Mouse (Mus musculus) cerebellum, adult (tissue): Measurements from ENCODE around the gene Qsox1.
A peak's percentile ranks its signal among the peaks of the same experiment; 100 is the strongest.

Source experiments
- ATAC-seq: cut with Nextera tagmentation; 2 replicates; pipeline ENCODE4 v1.9.2; 2017; ENCODE audit warnings: mild to moderate bottlenecking, moderate library complexity, mixed read lengths; ENCODE audit not compliant: insufficient number of reproducible peaks, low FRiP score, low TSS enrichment

Gene Qsox1

DNA sequence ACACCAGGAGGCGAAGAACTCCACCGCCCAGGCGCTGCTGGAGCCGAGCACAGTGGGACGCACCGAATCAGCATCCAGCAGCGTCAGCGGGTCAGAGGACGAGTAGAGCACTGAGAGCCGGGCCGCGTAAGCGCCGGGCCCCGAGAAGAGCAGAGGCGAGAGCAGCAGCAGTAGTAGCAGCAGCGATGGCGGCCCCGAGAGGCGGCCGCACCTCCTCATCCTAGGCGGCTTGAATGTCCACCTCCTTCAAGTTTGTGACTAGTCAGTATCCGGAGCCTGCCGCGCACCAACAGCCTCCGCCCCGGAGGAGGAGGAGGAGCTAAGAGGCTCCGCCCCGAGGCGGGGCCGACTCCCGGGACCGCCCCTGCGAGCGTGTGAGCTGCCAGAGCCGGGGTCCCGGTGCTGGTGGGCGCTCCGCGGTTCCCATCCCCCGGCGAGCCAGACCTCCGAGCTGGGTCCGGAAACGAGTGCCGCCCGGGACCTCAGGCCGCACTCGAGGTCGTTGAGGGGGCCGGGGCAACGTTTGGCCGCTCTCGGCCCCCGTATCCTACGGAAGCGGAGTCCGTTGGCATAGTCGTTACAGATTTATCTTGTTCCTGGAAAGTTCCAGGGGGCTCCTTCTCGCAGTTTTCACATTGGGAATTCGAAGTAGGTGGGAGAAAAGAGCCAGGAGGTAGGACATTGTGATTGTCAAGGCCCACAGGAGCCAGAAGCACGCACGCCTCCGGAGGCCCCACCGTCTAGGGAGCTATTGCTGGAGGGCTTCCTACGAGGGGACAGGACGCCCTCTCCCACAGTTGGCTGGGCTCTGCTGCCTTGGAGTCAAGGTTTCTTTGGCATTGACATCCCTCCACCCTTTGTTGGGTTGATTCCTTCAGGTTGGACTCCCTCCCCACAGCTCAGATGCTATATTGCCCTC lies at the start of gene Qsox1:
Qsox1 (minus strand) TSS at position 309 of the 919 bp plus-strand sequence.
- ATAC-seq: peak; percentile 77

DNA sequence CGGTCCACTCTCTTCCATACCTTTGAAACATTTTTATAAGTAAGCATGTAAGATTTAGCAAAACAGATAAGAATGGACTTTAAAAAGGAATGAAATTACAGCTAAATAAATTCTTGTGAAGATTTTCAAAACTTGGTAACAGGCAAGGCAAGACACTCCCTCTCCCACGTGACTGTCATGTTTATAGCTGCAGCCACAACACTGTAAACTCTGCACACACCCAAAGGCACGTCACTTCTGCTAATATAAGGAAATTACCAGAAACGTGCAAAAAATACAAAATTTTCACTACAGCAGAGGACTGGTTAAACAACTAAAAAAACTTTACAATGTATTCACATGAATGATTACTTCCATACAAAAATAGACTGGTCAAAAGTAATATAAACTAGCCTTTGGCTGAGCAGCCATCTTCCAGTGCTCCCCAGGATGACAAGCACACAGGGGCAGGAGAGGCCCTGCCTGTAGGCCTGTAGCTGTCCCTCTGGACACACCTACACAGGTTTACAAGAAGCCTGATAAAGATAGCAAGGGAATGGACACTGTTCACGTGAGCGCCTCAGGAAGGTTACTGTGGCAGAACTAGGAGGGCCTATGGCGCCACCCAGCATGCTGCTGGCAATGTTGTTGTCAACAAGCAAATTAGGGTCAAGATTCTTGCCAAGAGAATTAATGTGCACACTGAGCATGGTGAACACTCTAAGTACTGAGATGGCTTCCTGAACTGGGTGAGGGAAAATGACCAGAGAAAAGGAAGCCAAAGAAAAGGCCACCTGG lies 42.4 kb upstream of the Qsox1 start:
- ATAC-seq: peak; percentile 94

DNA sequence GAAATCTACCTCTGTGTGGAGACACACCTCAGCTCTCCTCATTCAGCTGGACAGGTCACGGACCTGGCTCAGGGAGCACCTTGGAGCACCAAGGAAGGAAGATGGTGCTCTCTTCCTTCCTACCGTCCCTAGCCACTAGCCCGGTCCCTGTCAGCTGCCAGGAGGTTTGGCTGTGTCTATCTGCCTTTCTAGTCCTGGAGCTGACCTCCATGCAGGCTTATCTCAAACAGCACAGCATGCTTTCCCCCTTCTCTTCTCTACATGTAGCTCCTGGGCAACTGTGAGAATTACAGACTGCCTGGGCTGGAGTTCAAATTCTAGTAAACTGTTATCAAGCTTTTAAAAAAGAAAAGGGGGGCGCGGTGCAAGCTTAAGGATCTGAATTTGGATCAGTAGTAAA lies 40.3 kb upstream of the Qsox1 start:
- no peak for ATAC-seq

DNA sequence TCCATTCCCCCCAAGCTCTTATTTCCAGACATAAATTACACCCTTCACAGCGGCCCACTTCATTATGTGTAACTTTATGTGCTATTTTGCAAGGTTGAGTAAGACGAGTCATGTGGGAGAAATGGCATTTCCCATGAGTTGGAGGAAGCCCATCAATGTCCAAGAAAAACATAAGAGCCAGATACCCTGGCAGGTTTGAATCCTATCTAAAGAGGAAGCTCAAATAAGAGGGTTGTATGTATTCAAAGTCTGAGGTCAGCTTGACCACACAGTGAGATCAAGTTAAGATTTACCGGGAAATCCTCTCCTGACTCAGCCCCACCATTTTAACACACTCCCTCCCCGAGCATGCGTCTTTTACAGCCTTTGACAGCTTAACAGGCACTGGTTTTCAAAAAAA lies 31.5 kb upstream of the Qsox1 start:
- ATAC-seq: no peak

DNA sequence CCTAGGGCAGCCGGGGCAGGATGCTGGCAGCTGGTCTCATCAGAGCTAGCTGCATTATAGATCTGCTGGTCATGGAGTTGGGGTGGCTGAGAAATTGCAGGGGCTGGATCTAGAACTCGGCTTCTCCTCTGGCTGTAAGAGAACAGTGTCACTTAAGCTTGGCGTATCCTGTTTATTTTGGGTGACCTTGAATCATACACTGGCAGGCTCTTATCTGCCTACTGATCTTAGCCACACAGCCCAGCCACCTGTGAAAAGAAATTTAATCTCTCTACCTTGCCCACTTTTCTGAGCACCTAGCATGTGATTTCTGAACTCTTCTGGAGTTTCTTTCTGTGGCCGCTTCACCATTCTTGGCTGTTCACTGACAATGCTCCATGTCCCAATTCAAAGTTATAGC lies 30.8 kb upstream of the Qsox1 start:
- no peak for ATAC-seq

DNA sequence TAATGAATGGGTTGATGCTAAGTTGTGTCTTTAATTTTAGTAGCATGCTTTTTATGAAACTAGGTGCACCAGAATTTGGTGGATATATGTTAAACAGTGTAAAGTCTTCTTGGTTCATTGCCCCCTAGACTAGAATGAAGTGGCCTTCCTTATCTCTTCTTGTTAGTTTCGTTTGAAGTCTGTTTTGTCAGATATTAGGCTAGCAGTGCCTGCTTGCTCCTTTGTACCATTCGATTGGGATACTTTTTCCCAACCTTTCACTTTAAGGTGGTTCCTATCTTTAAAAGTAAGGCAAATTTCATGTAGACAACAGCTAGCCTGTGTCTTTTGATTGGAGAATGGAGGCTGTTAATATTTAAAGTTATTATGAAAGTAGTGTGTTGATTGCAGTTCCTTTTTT lies 23.0 kb upstream of the Qsox1 start:
- no peak for ATAC-seq

DNA sequence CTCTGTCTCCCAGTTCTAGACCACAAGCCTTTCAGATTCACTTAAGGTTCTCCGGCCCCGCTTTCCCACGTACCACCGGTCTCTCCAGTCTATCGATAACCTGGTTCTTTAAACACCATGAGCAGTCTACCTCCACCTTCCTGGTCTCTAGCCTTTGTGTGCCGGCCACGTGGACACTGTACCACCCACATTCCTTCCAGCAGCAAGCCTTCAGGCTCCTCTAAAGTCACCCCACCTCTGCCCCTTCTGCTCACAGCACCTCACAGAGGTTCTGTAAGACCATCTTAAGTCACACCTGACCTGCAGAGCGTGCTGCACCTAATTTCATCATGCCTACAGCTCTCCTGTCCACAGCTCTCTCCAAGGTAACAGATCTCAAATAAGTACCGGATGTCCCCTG lies 20.9 kb upstream of the Qsox1 start:
- no peak for ATAC-seq

DNA sequence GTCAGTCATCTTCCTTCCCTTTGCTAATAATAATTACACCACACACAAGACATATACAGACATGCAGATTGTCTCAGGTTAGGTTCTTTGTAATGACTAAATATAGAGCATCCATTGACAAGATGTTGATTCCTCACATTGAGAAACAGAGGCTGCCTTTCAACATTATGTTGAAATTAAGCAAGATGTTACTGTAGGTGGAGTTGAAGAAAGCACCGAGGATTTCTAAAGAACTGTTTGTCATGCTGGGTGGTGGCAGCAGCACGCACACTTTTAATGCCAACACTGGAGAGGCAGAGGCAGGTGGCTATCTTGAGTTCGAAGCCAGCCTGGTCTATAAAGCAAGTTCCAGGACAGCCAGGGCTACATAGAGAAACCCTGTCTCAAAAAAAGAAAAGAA lies 19.3 kb upstream of the Qsox1 start:
- no peak for ATAC-seq

DNA sequence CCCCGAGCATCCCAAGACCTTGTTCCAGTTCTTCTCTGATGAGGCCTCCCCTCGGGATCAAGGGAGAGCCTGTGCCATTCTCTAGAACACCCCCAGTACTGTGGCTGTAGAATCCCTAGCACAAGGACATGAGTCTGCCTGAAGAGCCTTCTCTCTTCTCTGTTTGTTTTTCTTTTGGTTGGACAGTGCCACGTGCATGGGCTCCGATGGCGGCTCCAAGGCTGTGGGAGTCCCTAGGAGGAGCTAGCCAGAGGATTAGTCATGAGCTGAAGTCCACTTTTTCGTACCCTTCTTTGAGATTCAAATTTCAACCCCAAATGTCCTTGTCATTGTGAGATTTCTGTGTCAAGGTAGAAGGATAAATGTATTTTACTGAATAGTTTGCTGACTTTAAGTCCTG lies 18.2 kb upstream of the Qsox1 start:
- no peak for ATAC-seq

DNA sequence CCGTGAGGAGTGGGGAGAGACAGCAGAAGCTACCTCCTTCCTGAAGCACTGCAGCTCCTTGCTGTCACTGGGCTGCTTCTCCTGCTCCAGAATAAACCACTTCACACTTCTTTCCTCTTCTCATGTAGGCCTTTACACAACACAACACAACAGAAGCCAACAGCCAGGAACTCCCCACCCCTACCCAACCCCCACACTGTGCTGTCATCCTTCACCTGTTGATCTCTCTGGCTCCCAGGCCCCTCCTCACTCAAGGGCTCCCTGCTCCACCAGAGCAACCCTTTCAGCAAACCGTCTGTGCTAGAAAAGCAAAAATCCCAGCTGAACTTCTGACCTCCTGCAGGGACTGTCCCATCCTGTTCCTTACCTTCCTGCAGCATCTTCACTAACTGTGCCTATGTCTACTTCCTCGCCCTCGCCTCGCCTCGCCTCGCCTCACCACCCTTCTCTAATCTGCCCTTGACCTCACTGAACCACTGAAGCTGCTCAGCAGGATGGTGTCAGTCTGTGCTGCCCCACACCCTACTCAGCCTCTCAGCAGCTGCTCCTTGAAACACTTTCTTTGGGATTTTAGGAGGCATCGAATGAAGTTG lies 15.1 kb upstream of the Qsox1 start:
- ATAC-seq: no peak

DNA sequence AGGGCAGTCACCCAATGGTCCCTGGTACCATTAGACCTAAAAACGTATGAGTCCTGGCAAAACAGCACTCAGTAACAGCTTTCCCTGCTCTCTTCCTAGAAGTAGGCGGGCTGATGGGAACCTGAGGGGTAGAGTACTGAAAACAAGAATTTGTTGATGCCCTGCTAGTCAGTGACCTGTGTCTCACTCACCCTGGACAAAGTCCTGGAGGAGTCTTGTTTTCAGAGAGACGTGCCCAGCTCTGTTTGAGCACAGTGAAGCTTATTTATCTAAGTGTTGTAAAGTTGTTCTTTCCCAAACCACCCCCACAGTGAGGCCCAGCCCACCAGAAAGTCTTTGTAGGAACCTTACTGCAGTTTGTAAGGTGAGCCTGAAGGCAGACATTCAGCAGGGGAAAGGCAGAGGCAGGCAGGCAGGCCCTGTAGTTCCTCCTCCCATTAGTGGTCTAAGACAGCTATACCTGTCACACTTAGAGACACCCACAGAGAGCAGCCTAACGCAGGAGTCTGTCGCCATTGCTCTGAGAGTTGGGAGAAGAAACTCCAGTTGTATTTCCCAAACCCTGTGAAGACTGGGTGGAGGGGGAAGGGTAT lies 14.2 kb upstream of the Qsox1 start:
- ATAC-seq: no peak

DNA sequence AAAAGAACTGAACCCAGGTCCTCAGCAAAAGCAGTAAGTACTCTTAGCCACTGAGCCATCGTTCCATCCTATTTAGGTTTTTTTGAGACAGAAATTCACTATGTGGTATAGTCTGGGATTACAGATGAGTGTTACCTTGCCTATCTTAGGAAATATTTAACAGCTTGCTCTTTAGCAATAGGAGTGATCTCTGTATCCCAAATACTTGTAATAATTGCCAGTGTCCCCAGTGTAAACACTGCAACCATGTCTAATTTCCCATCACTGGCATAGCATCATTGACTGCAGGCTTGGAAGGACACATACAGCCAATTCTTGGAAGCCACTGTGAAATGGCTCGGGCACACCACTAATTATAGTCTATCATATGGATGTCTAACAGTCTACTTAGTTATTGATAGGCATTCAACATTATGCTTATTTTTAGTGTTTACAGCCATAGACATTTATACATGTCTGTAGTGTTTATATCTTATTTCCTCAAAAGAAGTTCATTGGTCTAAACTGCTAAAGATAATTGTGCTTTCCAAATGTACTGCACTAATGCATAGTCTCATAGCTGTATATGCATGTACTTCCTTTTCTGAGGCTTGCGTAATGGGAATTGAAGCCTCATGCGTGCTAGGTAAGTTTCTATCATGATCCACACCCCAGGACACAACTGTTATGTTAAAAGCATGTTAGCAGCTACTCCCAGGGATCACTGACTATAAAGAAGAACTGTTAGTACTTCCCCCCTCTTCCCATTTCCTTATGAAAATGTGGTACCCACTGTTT lies 13.4 kb upstream of the Qsox1 start:
- ATAC-seq: no peak

DNA sequence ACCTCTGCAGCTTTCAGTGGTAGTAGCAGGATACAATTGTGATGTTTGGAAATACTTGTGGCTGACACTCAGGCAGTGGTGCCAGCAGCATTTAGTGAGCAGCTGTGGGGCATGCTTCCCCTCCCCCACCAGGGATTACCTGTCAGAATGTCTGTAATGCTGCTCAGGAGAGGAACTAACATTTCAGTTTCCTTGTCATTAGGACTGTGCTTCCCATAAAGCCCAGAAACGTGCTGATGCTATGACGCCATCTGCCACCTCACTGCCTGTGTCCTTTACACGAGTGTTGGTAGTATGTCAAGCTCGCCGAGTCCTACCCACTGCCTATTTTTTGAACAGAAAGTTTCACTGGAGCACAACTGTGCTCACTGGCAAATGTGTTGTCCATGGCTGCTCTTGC lies 8.0 kb upstream of the Qsox1 start:
- no peak for ATAC-seq

DNA sequence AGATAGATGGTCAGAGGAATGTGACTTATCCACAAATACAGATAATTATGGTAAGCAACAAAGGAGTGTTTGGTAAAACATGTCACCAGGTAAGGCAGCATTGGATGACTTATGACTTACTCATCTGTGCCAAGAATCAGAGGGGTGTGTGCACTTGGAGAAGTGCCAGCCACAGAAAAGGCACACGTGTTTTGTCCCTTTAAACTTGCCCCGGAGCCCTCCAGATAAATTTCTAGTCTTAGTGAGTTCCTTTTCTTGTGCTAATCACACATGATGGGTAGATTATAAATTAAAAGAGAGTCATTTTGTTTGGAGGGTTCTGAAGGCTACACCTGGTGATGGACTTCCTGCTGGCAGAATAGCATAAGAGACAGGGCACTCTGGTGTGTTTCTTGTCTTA lies 3.5 kb upstream of the Qsox1 start:
- ATAC-seq: no peak

DNA sequence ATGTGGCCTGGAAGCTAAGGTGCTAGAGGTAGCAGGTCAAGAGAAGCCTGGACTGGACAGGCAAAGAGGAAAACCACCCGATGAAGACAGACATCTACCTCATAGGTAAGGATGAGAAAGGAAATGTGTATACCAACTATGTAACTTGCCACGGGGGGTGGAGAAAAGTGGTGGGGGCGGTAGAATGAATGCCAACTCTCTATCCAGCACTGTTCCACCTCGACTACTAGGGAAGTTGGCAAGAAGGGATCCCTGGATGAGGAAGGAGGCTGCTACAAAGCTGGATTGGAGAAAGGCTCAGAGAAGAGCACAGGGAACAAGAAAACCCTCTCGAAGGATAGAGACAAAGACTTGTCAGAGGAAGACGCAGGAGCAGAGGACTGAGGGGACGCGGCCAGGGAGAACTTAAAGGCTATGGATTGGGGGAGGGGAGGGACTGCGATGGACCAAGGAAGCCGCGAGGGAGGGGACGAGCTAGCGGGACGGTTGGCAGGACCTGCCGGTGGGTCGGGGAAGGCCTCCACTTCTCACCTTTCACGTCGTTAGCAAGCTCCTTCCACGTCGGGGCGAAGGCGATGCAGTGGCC lies 601 bp downstream of the Qsox1 start:
- no peak; the same call in 1 of the 2 replicates for ATAC-seq

DNA sequence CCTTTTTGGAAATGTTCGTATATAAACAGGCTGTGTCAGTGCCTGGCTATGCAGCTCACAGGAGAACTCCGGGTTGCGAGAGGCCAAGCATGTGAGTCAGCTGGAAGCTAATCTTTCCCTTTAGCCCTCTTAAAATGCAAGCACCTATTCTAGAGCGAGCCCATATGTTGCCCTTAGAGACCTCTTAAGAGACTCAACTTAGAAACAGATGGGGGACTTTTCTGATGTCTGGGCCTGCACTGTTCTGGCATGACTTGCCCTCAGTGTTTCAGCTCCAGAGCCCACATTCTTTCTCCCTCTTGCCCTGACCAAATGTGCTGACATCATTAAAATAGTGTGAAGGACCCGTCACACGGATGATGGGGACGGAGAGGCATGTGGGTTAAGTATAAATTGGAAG lies 2.1 kb downstream of the Qsox1 start:
- no peak for ATAC-seq

DNA sequence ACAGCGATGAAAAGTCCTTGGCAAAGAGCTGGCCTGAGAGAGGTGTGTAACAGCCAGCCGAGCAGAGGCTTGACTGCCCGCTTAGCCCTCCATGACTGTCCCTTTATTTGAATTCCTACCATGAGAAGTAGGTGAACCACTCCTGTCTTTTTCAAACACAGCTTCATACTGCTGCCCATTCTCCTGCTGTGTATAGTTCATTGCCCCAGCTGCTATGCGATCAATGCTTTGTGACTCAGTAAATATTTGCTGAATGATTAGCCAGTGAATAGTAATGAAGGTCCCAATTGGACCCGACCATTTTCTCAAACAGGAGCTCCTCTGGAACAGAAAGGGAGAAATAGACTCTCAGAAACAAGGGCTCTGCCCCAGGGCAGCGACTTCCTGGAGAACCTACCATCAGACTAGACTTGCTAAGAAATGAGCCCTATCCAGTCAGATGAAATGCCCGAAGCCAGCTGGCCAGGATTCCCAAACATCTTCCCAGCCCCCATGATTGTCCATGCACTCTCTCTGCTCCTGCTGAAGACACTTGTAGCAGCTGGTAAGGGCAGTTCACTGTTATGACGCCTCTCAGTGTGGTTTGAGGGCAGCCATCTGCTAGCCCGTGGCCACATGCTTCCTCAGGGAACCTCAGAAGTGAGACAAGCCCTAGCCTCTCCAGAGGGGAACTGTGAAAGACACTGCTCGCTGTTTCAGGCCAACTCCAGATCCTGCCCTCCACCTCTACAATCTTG lies 2.8 kb downstream of the Qsox1 start:
- ATAC-seq: no peak

DNA sequence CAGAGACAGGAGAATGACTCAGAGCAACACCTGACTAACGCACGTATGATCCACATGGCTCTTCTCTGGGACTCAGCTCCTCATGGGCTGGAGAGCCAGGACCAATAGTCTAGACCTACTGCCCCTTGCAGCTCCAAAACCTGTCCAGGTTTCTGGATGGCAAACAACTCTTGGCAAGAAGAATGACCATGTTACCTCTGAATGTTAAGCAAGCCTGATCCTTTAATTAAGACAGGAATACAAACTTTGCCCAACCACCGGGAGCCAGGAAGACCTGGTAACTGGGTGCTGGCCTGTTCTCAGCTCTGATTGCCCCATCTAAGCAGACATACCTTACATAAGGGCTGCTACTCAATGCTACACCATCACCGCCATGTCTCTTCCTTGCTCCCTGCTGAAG lies 4.4 kb downstream of the Qsox1 start:
- no peak for ATAC-seq

DNA sequence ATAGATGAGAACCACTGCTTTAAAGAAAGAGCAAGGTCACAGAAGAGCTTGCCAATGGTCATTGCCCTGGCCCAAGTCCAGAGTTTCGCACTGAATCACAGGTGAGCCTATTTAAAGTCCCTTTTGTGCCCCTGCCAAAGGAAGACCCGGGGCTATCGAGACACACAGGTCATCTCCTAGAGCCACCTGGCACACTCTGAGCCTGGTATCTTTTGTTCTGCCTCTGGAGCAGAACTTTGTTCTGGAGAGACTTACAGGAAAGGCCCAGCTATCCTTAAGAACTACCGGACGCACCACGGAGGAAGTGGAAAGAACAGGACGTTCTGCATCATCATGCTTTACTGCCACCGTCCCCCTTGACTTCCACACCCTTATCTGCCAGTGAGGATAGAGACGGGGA lies 7.1 kb downstream of the Qsox1 start:
- ATAC-seq: no peak
